Mouse (Mus musculus) MEL (cell line): Measurements from ENCODE around the gene Neurod2.

ENCODE experiments used
- CTCF ChIP-seq, 3 experiments: IDR thresholded peaks in 2 of 3; conservative IDR thresholded peaks in 1 of 3; 2 replicates each; pipeline ENCODE4 v1.5.1; 2011 to 2012; ENCODE audit warnings: low read length in 3 of 3, low read depth in 2 of 3, mild to moderate bottlenecking in 2 of 3, improper control_type of control experiment in 1 of 3, inconsistent platforms in 1 of 3, mixed read lengths in 1 of 3, moderate library complexity in 1 of 3; ENCODE audit not compliant: control insufficient read depth in 1 of 3, insufficient read depth in 1 of 3, poor library complexity in 1 of 3, severe bottlenecking in 1 of 3
- GABPA ChIP-seq: IDR thresholded peaks from 2 replicates; pipeline ENCODE4 v1.6.1; 2012; ENCODE audit warnings: low read depth, mild to moderate bottlenecking, inconsistent platforms, low read length, improper control_type of control experiment, moderate library complexity
- GATA1 ChIP-seq: IDR thresholded peaks from 2 replicates; pipeline ENCODE4 v1.6.1; 2011; ENCODE audit warnings: low read depth, low read length, improper control_type of control experiment
- NELFE ChIP-seq: IDR thresholded peaks from 2 replicates; pipeline ENCODE4 v1.6.1; 2011; ENCODE audit warnings: low read depth, low read length, improper control_type of control experiment
- USF1 ChIP-seq: IDR thresholded peaks from 2 replicates; pipeline ENCODE4 v1.6.1; 2014; ENCODE audit warnings: low read depth, mild to moderate bottlenecking, inconsistent platforms, low read length, improper control_type of control experiment, moderate library complexity

DNA sequence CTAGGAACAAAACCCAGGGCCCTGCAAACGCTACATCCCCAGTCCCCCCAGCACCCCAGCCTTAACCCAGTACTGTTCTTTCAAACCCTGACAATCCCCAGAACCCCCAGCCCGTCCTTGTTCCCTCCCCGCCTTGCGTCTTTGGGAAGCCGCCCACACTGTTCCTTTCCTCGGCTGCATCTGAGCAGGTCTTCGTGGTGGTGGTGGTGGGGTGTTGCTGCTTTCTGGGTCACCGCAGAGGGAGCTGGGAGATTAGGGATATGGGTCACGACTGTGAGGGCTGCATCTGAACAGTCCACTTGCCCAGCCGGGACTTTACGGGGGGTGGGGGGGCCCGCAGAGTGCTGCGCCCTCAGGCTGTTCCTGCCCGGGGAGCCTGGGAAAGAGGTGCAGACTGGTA, 25.0 kb upstream of the Neurod2 start:
- TF ChIP-seq USF1 (no peak), CTCF (IDR thresholded peaks at IDR 0.05 in 2 of 3, conservative IDR thresholded peaks at IDR 0.05 in 1 of 3; ENCODE audit: control insufficient read depth in 1 of 3, insufficient read depth in 1 of 3, low read depth in 2 of 3, low read length in 3 of 3, poor library complexity in 1 of 3, severe bottlenecking in 1 of 3) (no peak), GATA1 (no peak), NELFE (no peak), GABPA (no peak)
